ENCODE assay signal across 15 mouse cellular contexts in the genomic region with DNA sequence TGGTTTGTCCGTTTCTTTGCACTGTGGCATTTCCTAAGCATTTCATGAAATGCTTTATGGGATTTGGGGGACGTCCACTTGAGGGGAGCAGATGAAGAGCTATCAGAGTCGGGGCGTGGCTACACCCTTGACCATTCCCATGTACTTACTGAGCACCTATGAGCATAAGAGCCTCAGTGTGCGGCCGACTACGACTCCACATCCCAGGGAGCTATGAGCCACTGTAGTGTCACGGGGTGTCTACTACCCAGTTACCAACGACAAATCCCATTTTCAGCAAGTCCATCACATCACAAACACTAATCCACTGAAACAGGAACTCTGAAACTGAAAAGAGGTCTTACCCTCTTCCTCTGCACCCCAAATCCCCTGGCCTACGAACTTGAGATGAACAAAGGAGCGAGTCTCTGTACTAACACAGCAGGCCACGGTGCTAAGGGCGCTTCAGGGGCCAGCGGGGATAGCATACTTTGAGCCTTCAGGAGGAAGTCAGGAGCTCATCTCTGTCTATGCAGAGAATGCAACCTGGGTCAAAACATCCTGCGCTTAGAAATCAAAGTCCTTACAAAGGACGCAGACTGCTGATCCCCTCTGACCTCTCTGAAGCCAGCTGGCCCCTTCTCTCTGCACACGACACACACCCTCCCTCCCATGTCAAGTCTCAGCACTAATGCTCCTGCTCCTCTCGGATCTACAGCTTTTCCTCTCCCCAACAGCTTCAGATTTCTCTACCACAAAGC. TPM values are rescaled to one million over a fixed set of nuclear protein-coding genes. Genes with fewer than 3 reads are reported as not detected.
A peak's percentile ranks its signal among the peaks of the same experiment; 100 is the strongest.
DNase-seq lines count a peak whose midpoint lies in the region; ATAC-seq and TF ChIP-seq lines count a peak whose summit lies in the region.
"Had no signal": no experiment of that assay in that cellular context is flagged by ENCODE, and none has a peak within 500 bp of the region (broad histone marks: within the 10 kb centered on the region; RNA-seq: fewer than 3 reads in every experiment).

No protein-coding gene starts in this region.

- no peak for TF ChIP-seq POLR2A in kidney, adult 2 months (IDR thresholded peaks at IDR 0.05; ENCODE audit: low read depth, low read length)

- no peak for TF ChIP-seq CTCF in kidney, adult 2 months (conservative IDR thresholded peaks at IDR 0.05; ENCODE audit: insufficient read depth, insufficient read length, low read depth, low read length)

- 0 out of 2 replicates have a peak, but pooled peaks cover 5% of the 10 kb centered on the region for H3K36me3 ChIP-seq in forebrain, embryonic 12.5 days (replicated peaks)
- H3K36me3 ChIP-seq in forebrain, embryonic 11.5 days (ENCODE audit: control insufficient read depth, insufficient read depth, low read length) = no peaks in the 10 kb centered on the region
- H3K36me3 ChIP-seq in kidney, adult 2 months (ENCODE audit: control insufficient read depth, insufficient read depth, low read length) = no peaks in the 10 kb centered on the region
- H3K36me3 ChIP-seq: G1E; liver, embryonic 15.5 days had no signal

- H3K27me3 ChIP-seq in forebrain, embryonic 12.5 days = no peaks in the 10 kb centered on the region
- no peaks in the 10 kb centered on the region for H3K27me3 ChIP-seq in forebrain, embryonic 11.5 days (ENCODE audit: control insufficient read depth, insufficient read depth, low read length)
- H3K27me3 ChIP-seq in kidney, adult 2 months (replicated peaks; ENCODE audit: control insufficient read depth, insufficient read depth, low read length) = no peaks in the 10 kb centered on the region
- H3K27me3 ChIP-seq: liver, embryonic 15.5 days; megakaryocyte, embryonic 14.5 days had no signal

- H3K27ac ChIP-seq in forebrain, embryonic 12.5 days = 0 out of 2 replicates have a peak overlapping the region, but pooled peaks have one; percentile 8
- no peak overlapping the region; the same call in 1 of the 2 replicates for H3K27ac ChIP-seq in forebrain, embryonic 11.5 days (ENCODE audit: low read depth, low read length)
- H3K27ac ChIP-seq in kidney, adult 2 months (ENCODE audit: insufficient read depth, low read depth, low read length) = peak overlapping the region; percentile 51; the same call in 1 of the 2 replicates
- H3K27ac ChIP-seq: left cerebral cortex, adult 2 months; liver, embryonic 15.5 days had no signal

- H3K4me3 ChIP-seq in forebrain, embryonic 12.5 days (replicated peaks) = no peak overlapping the region
- no peak overlapping the region for H3K4me3 ChIP-seq in forebrain, embryonic 11.5 days (ENCODE audit: low read depth, low read length)
- H3K4me3 ChIP-seq in kidney, adult 2 months (ENCODE audit: insufficient read depth, low read depth, low read length) = no peak overlapping the region
- H3K4me3 ChIP-seq: left cerebral cortex, adult 2 months; liver, embryonic 15.5 days had no signal

- H3K4me1 ChIP-seq in forebrain, embryonic 12.5 days = peaks cover 40% of the 10 kb centered on the region
- H3K4me1 ChIP-seq in forebrain, embryonic 11.5 days (replicated peaks; ENCODE audit: control insufficient read depth, insufficient read depth, low read length) = peaks cover 4% of the 10 kb centered on the region
- H3K4me1 ChIP-seq in kidney, adult 2 months (ENCODE audit: control insufficient read depth, insufficient read depth, low read length) = peaks cover 22% of the 10 kb centered on the region

- no peak for DNase-seq in forebrain, embryonic 11.5 days (ENCODE audit: low spot score)
- peak; percentile 35 for DNase-seq in kidney, adult 2 months
- no peak for DNase-seq in kidney, postnatal 10 days
- DNase-seq in retina, postnatal 1 day = peak; percentile 50
- DNase-seq in retina, embryonic 14.5 days (ENCODE audit: low spot score) = no peak
- peak; percentile 78 for DNase-seq in yolk sac, embryonic 10.5 days (ENCODE audit: low spot score)
- DNase-seq in spleen, postnatal 4 days (ENCODE audit: low spot score in 2 of 2) = no peak
- DNase-seq: cerebellum, adult 9-11 months; right cerebral cortex, postnatal 14 days; thymus, postnatal 25 days had no signal

- 42% methylated on average over 18 of the region's 18 CpGs for WGBS in forebrain, embryonic 12.5 days
- WGBS in forebrain, embryonic 11.5 days = 45% methylated on average over 18 of the region's 18 CpGs
- 35% methylated on average over 18 of the region's 18 CpGs for WGBS in kidney, adult 2 months

- ATAC-seq in forebrain, embryonic 12.5 days (ENCODE audit: low FRiP score) = no peak
- no peak for ATAC-seq in forebrain, embryonic 11.5 days (replicated peaks; ENCODE audit: low FRiP score)

- no peak overlapping the region; the same call in 1 of the 2 replicates for H3K4me2 ChIP-seq in forebrain, embryonic 12.5 days
- no peak overlapping the region for H3K4me2 ChIP-seq in forebrain, embryonic 11.5 days (ENCODE audit: low read depth, low read length, severe bottlenecking)
- H3K4me2 ChIP-seq: liver, embryonic 15.5 days had no signal

- no peak overlapping the region for H3K9ac ChIP-seq in forebrain, embryonic 12.5 days
- no peak overlapping the region for H3K9ac ChIP-seq in forebrain, embryonic 11.5 days (ENCODE audit: low read length)
- H3K9ac ChIP-seq: liver, embryonic 15.5 days had no signal

- no peaks in the 10 kb centered on the region for H3K9me3 ChIP-seq in forebrain, embryonic 12.5 days
- H3K9me3 ChIP-seq in forebrain, embryonic 11.5 days (ENCODE audit: control insufficient read depth, low read length) = no peaks in the 10 kb centered on the region
- H3K9me3 ChIP-seq: liver, embryonic 15.5 days; megakaryocyte, embryonic 14.5 days had no signal

RNA-seq across cellular contexts. Expression of a gene that starts 6.5 kb away (rescaled TPM):
- 29.7 and 31.7 TPM in 2 replicates for polyA plus RNA-seq in forebrain, embryonic 12.5 days (2016; fragmentation: Nextera tagmentation; extraction: Ambion mirVana)
- polyA plus RNA-seq in forebrain, embryonic 11.5 days (2014; fragmentation: Nextera tagmentation; extraction: Ambion mirVana) = 29.2 and 29.6 TPM in 2 replicates
- polyA plus RNA-seq in kidney, adult 2 months (2012; rRNA removed) = 39.7 and 49.2 TPM in 2 replicates
- polyA plus RNA-seq: G1E had no signal

Comparison
In these comparisons a context has a peak if more than half of its experiments do, and no peak if none do; other contexts are left out.
1. DNase-seq: peak in kidney, adult 2 months (single experiment), retina, postnatal 1 day (single experiment) and yolk sac, embryonic 10.5 days (single experiment); none in forebrain, embryonic 11.5 days (single experiment), kidney, postnatal 10 days (single experiment), retina, embryonic 14.5 days (single experiment) and spleen, postnatal 4 days (0 of 2).